Mouse (Mus musculus) testis, postnatal 10 days (tissue): ENCODE measurements around the gene Trpv5.

ENCODE experiments used
- DNase-seq: peaks from one replicate; pipeline ENCODE4 v3.0.0; 2021; ENCODE audit warnings: low spot score

Gene Trpv5

GRCm38 (mm10) chr6:41640449-41640848 lies 40.1 kb downstream of the Trpv5 start:
- no peak for DNase-seq

DNA sequence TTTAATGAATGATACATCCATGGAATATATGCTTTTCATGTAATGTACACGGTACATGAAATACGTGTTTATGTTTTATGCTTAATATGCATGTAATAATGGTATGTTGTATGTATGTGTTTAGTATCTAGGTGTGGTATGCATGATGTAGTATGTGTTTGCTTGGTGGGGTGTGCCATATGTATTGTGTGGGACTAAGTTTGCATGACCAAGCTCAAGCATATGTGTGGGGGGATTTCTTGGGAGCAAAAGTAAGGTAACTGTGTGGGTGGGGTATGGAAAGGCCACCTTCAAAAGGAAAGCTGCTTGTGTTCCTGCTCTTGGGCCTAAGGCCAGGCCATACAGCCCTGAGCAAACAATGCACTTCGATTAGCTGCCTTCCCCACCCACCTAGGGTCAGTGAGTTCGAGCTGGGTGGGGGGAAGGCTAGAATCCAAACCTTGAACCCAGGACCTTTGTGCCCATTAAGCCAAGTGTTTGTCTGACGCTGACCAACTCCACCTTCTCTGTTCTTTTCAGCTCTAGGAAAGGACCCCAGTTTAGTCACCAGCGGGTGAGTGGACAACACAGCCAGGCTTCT lies 42.6 kb downstream of the Trpv5 start:
- no peak for DNase-seq

- DNase-seq: no peak
Observed at GRCm38 (mm10) chr6:41637393-41637792, 43.2 kb downstream of the Trpv5 start.

DNA sequence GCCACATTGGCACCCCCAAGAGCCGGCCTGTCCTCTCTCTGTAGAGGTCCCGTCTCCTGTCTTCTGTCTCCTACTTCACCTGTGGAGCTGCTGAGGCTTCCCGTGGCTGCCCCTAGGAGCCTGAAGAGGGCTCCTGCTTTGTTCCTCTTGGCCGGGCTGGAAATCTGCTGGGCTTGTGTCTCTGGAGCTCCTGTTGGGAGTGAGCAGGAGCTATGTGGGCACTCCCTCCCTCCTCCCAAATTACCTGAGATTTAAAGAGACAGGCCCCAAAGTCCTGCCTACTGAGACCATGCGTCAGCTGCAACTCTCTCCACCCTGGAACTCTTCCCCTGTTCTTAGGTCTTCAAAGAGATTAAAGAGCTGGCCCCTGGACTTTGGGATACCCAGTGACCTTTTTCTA lies 44.4 kb downstream of the Trpv5 start, which contains the start of gene Trpv6:
TSS of gene Trpv6 (minus strand) at position 228 of the 400 bp plus-strand sequence.
- DNase-seq: no peak

GRCm38 (mm10) chr6:41635211-41635610 lies 45.4 kb downstream of the Trpv5 start:
- DNase-seq: no peak

GRCm38 (mm10) chr6:41631549-41631948 lies 49.0 kb downstream of the Trpv5 start:
- DNase-seq: no peak

DNA sequence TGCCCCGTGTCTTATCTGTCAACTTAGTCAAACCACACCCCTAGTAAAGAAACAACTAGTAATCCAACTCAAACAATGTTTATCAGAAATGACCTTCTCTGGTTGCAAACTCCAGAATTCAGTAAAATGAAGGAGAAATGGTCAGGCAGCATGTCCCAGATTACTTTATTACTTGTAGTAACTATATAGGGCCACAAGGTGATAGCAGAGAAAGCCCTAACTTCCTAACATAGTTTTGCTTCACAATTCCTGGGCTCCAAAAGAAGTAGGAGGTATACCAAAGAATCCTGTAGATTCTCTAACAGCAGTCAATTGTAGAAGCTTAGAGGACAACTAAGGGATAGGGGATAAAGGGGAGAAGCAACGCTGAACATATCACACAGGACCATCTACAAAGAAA lies 49.8 kb downstream of the Trpv5 start:
- no peak for DNase-seq

- DNase-seq: no peak
Observed at GRCm38 (mm10) chr6:41628180-41628579, 52.4 kb downstream of the Trpv5 start.

- no peak for DNase-seq
Observed at GRCm38 (mm10) chr6:41622661-41623060, 57.9 kb downstream of the Trpv5 start.

DNA sequence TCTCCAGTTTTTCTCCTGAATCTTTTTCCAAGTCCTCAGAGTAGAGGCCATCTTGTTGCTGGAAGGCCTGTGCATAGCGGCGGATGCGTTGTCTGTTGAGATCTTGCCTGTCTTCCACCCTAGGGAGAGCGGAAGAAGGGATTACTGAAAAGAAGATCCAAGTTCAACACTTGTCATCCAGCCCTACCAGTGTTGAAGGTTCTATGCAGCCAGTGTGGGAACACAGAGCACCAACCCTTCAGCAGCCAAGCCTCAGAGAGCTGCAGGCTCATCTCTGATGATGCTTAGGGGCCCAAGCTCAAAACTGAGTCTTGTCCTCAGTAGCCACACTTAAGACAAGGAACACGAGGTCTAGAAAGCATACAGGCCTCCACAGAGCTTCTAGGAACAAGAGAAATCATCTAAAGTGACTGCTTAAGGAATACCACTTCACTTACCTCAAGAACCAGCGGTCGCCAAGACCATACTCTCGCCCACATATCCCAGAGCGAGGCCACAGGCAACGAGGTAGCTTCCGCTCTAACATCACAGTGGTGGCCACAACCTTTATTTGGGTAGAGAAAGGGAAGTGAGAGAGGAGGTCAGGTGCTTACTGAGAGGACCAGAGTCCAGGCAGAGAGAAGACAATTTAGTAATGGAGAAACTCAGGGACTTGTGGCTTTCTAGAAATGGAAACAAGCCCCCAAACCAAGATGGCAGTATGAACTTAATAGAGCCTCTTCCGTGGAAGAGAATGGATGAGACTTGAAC lies 59.2 kb downstream of the Trpv5 start:
- no peak for DNase-seq

- DNase-seq: no peak
Observed at GRCm38 (mm10) chr6:41620173-41620798, 60.3 kb downstream of the Trpv5 start.

- no peak for DNase-seq
Observed at GRCm38 (mm10) chr6:41607637-41608036, 72.9 kb downstream of the Trpv5 start.

GRCm38 (mm10) chr6:41606214-41606613 lies 74.4 kb downstream of the Trpv5 start:
- DNase-seq: no peak

DNA sequence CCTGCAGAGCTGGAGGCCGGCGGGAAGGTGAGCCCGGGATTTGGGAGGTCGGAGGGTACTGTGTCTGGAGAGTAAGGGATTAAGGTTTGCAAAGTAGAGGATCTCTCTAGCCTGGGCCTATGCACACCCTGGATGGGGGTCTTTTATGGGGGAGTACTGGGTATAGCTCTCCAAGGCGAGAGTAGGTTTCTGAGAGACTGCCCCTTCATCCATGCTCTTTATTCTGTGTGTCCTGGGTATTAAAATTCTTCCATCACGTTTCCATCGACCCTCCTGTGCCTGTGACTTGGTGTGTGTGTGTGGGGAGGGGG lies 74.8 kb downstream of the Trpv5 start:
- no peak for DNase-seq

DNA sequence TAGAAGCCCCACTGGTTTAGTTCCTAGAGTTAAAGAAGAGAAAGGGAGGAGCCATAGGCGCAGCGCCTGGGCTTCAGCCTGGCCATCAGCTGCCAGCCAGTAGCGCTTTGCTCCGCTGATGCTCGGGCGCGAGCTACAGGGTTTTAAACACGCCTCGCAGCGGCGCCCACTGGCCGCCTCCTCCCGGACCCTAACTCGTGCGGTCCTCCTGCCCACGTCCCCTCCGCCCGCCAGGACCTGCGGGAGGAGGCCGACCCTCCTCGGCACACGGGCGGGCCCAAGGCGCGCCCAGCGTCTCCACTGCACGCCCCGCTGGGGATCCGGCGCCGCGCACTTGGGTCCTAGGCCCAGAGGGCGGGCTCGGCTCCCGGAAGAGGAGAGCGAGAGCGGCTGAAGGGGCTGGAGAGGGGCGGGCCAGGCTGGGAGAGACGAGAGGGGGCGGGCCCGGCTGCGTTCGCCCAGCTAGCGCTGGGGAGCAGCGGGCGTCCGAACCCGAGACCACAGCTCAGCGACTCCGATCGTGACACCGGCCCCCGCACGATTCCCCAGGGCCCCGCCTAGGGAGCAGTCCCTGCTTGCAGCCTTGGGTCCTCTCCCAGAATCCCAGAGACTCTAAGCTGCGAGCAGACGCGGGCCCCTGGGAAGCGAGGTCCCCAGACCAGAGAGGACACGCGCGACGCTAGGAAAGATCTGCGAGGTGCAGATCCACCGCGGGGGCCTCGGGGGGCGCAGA lies 75.3 kb downstream of the Trpv5 start, which contains the start of gene Ephb6:
TSS of gene Ephb6 (plus strand) at position 422 of the 733 bp plus-strand sequence.
- peak; percentile 85 for DNase-seq

- DNase-seq: peak; percentile 66
Observed at GRCm38 (mm10) chr6:41604401-41605050, 76.0 kb downstream of the Trpv5 start.
